Mouse (Mus musculus) neural tube, embryonic 13.5 days (tissue): ENCODE measurements around the gene Gpn2. TPM values are rescaled to one million over a fixed set of nuclear protein-coding genes. Genes with fewer than 3 reads are reported as not detected.

ENCODE experiments used
- ATAC-seq: fragments of 200-750 bp; cut with Nextera tagmentation; 2 replicates; pipeline ENCODE4 v1.8.0; 2017; ENCODE audit warnings: low read depth, mild to moderate bottlenecking, moderate TSS enrichment, moderate library complexity
- H3K27ac ChIP-seq: fragments of 300-500 bp; sonication (generic); replicated peaks from 2 replicates; pipeline ENCODE4 v1.5.1; 2015; ENCODE audit warnings: moderate library complexity, mild to moderate bottlenecking, inconsistent platforms
- H3K27me3 ChIP-seq: fragments of 300-500 bp; sonication (generic); 2 replicates; pipeline ENCODE4 v1.6.1; 2015; ENCODE audit warnings: mild to moderate bottlenecking, inconsistent platforms
- H3K36me3 ChIP-seq: fragments of 300-500 bp; sonication (generic); 2 replicates; pipeline ENCODE4 v1.6.1; 2015; ENCODE audit warnings: mild to moderate bottlenecking, inconsistent platforms
- H3K4me1 ChIP-seq: fragments of 300-500 bp; sonication (generic); replicated peaks from 2 replicates; pipeline ENCODE4 v1.6.1; 2015; ENCODE audit warnings: inconsistent platforms
- H3K4me2 ChIP-seq: fragments of 300-500 bp; sonication (generic); 2 replicates; pipeline ENCODE4 v1.6.1; 2015; ENCODE audit warnings: inconsistent platforms, mild to moderate bottlenecking, moderate library complexity
- H3K4me3 ChIP-seq: fragments of 300-500 bp; sonication (generic); 2 replicates; pipeline ENCODE4 v1.5.1; 2015; ENCODE audit warnings: mild to moderate bottlenecking, inconsistent platforms
- H3K9ac ChIP-seq: fragments of 300-500 bp; sonication (generic); 2 replicates; pipeline ENCODE4 v1.6.1; 2015; ENCODE audit warnings: moderate library complexity, mild to moderate bottlenecking, inconsistent platforms
- H3K9me3 ChIP-seq: fragments of 300-500 bp; sonication (generic); 2 replicates; pipeline ENCODE4 v1.6.1; 2016; ENCODE audit warnings: inconsistent platforms
- WGBS: fragments of 180-500 bp; shearing (Covaris S2); methylation state at CpG from one replicate; pipeline ENCODE4 v1.1.7; 2015; 5-methylcytosine and 5-hydroxymethylcytosine counted together
- polyA plus RNA-seq: library from polyadenylated mRNA; unstranded; fragments of >200 nt; fragmentation: Nextera tagmentation; extraction: Ambion mirVana; gene quantifications from 2 replicates; pipeline ENCODE4 v1.2.1, GENCODE M21; 2015

The Gpn2 gene
- polyA plus RNA-seq, 1 experiment from 2014 or later, result 17.7 TPM

GRCm38 (mm10) chr4:133613867-133614266, 29.7 kb downstream of the Gpn2 start:
- Histone ChIP-seq H3K36me3 (peaks cover 71% of the 10 kb centered on the region), H3K9me3 (no peaks in the 10 kb centered on the region), H3K4me3 (no peak overlapping the region), H3K4me2 (no peak overlapping the region), H3K27me3 (no peaks in the 10 kb centered on the region), H3K27ac (no peak overlapping the region), H3K4me1 (0 out of 2 replicates have a peak, but pooled peaks cover 3% of the 10 kb centered on the region), H3K9ac (no peak overlapping the region)
- ATAC-seq, result no peak
- WGBS, result 90% methylated on average over 4 of the region's 4 CpGs

GRCm38 (mm10) chr4:133614274-133614761, 30.2 kb downstream of the Gpn2 start:
- ATAC-seq, result no peak
- 87% methylated on average over 8 of the region's 8 CpGs for WGBS

GRCm38 (mm10) chr4:133615416-133615815, 31.3 kb downstream of the Gpn2 start:
- ATAC-seq, result no peak
- Histone ChIP-seq H3K27me3 (no peaks in the 10 kb centered on the region), H3K4me2 (no peak overlapping the region), H3K36me3 (peaks cover 67% of the 10 kb centered on the region), H3K4me3 (no peak overlapping the region), H3K9me3 (no peaks in the 10 kb centered on the region), H3K9ac (no peak overlapping the region), H3K27ac (no peak overlapping the region), H3K4me1 (0 out of 2 replicates have a peak, but pooled peaks cover 3% of the 10 kb centered on the region)
- 83% methylated on average over 10 of the region's 10 CpGs for WGBS

More at GRCm38 (mm10) chr4:133614274-133614761, 30.2 kb downstream of the Gpn2 start:
- peaks cover 68% of the 10 kb centered on the region for H3K36me3 ChIP-seq
- H3K27me3 ChIP-seq, result no peaks in the 10 kb centered on the region
- H3K4me2 ChIP-seq, result no peak overlapping the region
- no peak overlapping the region for H3K9ac ChIP-seq
- H3K4me3 ChIP-seq, result no peak overlapping the region
- 0 out of 2 replicates have a peak, but pooled peaks cover 3% of the 10 kb centered on the region for H3K4me1 ChIP-seq
- no peaks in the 10 kb centered on the region for H3K9me3 ChIP-seq
- H3K27ac ChIP-seq, result no peak overlapping the region

- no peak overlapping the region for H3K9ac ChIP-seq
- H3K9me3 ChIP-seq, result no peaks in the 10 kb centered on the region
- H3K4me2 ChIP-seq, result no peak overlapping the region
- peaks cover 55% of the 10 kb centered on the region for H3K36me3 ChIP-seq
- no peak overlapping the region for H3K27ac ChIP-seq
- H3K4me3 ChIP-seq, result no peak overlapping the region
- ATAC-seq, result no peak
- H3K27me3 ChIP-seq, result no peaks in the 10 kb centered on the region
- peaks cover 3% of the 10 kb centered on the region; the same call in 1 of the 2 replicates for H3K4me1 ChIP-seq
- 91% methylated on average over 11 of the region's 11 CpGs for WGBS
Observed at GRCm38 (mm10) chr4:133617936-133618335, 33.8 kb downstream of the Gpn2 start.

GRCm38 (mm10) chr4:133619473-133620136, 35.4 kb downstream of the Gpn2 start:
- H3K9ac ChIP-seq, result no peak overlapping the region
- H3K27ac ChIP-seq, result no peak overlapping the region
- no peak overlapping the region for H3K4me3 ChIP-seq
- no peaks in the 10 kb centered on the region for H3K27me3 ChIP-seq
- no peak overlapping the region for H3K4me2 ChIP-seq
- 74% methylated on average over 4 of the region's 4 CpGs for WGBS
- peaks cover 50% of the 10 kb centered on the region for H3K36me3 ChIP-seq
- H3K9me3 ChIP-seq, result no peaks in the 10 kb centered on the region
- H3K4me1 ChIP-seq, result no peaks in the 10 kb centered on the region; the same call in 1 of the 2 replicates
- no peak for ATAC-seq

- Histone ChIP-seq H3K9me3 (no peaks in the 10 kb centered on the region), H3K36me3 (peaks cover 50% of the 10 kb centered on the region), H3K4me3 (no peak overlapping the region), H3K27me3 (no peaks in the 10 kb centered on the region), H3K27ac (no peak overlapping the region), H3K4me1 (no peaks in the 10 kb centered on the region; the same call in 1 of the 2 replicates), H3K9ac (no peak overlapping the region), H3K4me2 (no peak overlapping the region)
- WGBS, result 92% methylated on average over 8 of the region's 8 CpGs
- no peak for ATAC-seq
Observed at GRCm38 (mm10) chr4:133620668-133621067, 36.5 kb downstream of the Gpn2 start.

GRCm38 (mm10) chr4:133622161-133622695, 38.1 kb downstream of the Gpn2 start:
- Histone ChIP-seq H3K9ac (no peak overlapping the region), H3K36me3 (peaks cover 64% of the 10 kb centered on the region), H3K27me3 (no peaks in the 10 kb centered on the region), H3K9me3 (no peaks in the 10 kb centered on the region), H3K4me1 (peaks cover 3% of the 10 kb centered on the region; the same call in 1 of the 2 replicates), H3K4me3 (no peak overlapping the region), H3K27ac (no peak overlapping the region), H3K4me2 (no peak overlapping the region)
- no peak for ATAC-seq
- WGBS, result 81% methylated on average over 11 of the region's 11 CpGs

GRCm38 (mm10) chr4:133624830-133625229, 40.7 kb downstream of the Gpn2 start:
- no peak for ATAC-seq
- WGBS, result 89% methylated on average over 7 of the region's 7 CpGs
- peaks cover 54% of the 10 kb centered on the region for H3K36me3 ChIP-seq

GRCm38 (mm10) chr4:133625621-133626071, 41.5 kb downstream of the Gpn2 start:
- Histone ChIP-seq H3K27me3 (no peaks in the 10 kb centered on the region), H3K4me1 (peaks cover 21% of the 10 kb centered on the region), H3K27ac (peak overlapping the region; percentile 47; the same call in 1 of the 2 replicates), H3K9ac (no peak overlapping the region), H3K4me3 (no peak overlapping the region), H3K4me2 (no peak overlapping the region), H3K36me3 (peaks cover 47% of the 10 kb centered on the region), H3K9me3 (no peaks in the 10 kb centered on the region)
- ATAC-seq, result no peak
- 71% methylated on average over 11 of the region's 11 CpGs for WGBS

More at GRCm38 (mm10) chr4:133624830-133625229, 40.7 kb downstream of the Gpn2 start:
- H3K4me3 ChIP-seq, result no peak overlapping the region
- no peak overlapping the region for H3K9ac ChIP-seq
- H3K27ac ChIP-seq, result no peak overlapping the region
- H3K4me2 ChIP-seq, result no peak overlapping the region
- no peaks in the 10 kb centered on the region for H3K9me3 ChIP-seq
- no peaks in the 10 kb centered on the region for H3K27me3 ChIP-seq
- H3K4me1 ChIP-seq, result peaks cover 16% of the 10 kb centered on the region

GRCm38 (mm10) chr4:133626221-133626620, 42.1 kb downstream of the Gpn2 start:
- H3K27ac ChIP-seq, result peak overlapping the region; percentile 47
- ATAC-seq, result no peak

GRCm38 (mm10) chr4:133626621-133627020, 42.5 kb downstream of the Gpn2 start:
- 91% methylated on average over 9 of the region's 9 CpGs for WGBS

More at GRCm38 (mm10) chr4:133626221-133626620, 42.1 kb downstream of the Gpn2 start:
- H3K9ac ChIP-seq, result no peak overlapping the region
- no peak overlapping the region for H3K4me2 ChIP-seq
- H3K4me1 ChIP-seq, result peaks cover 27% of the 10 kb centered on the region
- peaks cover 42% of the 10 kb centered on the region for H3K36me3 ChIP-seq
- 45% methylated on average over 5 of the region's 5 CpGs for WGBS
- no peaks in the 10 kb centered on the region for H3K9me3 ChIP-seq
- H3K27me3 ChIP-seq, result no peaks in the 10 kb centered on the region
- H3K4me3 ChIP-seq, result no peak overlapping the region

GRCm38 (mm10) chr4:133627039-133627438, 42.9 kb downstream of the Gpn2 start:
- no peak overlapping the region for H3K4me3 ChIP-seq
- no peaks in the 10 kb centered on the region for H3K9me3 ChIP-seq
- no peaks in the 10 kb centered on the region for H3K27me3 ChIP-seq
- peaks cover 37% of the 10 kb centered on the region for H3K36me3 ChIP-seq
- no peak overlapping the region for H3K4me2 ChIP-seq
- peaks cover 35% of the 10 kb centered on the region for H3K4me1 ChIP-seq
- WGBS, result 92% methylated on average over 14 of the region's 14 CpGs
- no peak overlapping the region for H3K27ac ChIP-seq
- no peak for ATAC-seq
- no peak overlapping the region for H3K9ac ChIP-seq

More at GRCm38 (mm10) chr4:133626621-133627020, 42.5 kb downstream of the Gpn2 start:
- ATAC-seq, result no peak
- Histone ChIP-seq H3K9ac (no peak overlapping the region), H3K36me3 (peaks cover 38% of the 10 kb centered on the region), H3K4me3 (no peak overlapping the region), H3K9me3 (no peaks in the 10 kb centered on the region), H3K27me3 (no peaks in the 10 kb centered on the region), H3K4me2 (no peak overlapping the region), H3K27ac (no peak overlapping the region), H3K4me1 (peaks cover 31% of the 10 kb centered on the region)
